Mouse (Mus musculus) frontal cortex, postnatal 36 days (tissue): ENCODE measurements around the gene Trim17.
A peak's percentile ranks its signal among the peaks of the same experiment; 100 is the strongest.

Experiments
- DNase-seq, 2 experiments: peaks; one replicate each; pipeline ENCODE4 v3.0.0; 2022; ENCODE audit warnings: low spot score in 2 of 2

The Trim17 gene

GRCm38 (mm10) chr11:58968551-58968950 lies 14.1 kb downstream of the Trim17 start:
- DNase-seq: no peak

- DNase-seq: no peak
Measured at GRCm38 (mm10) chr11:58969027-58969426, 14.5 kb downstream of the Trim17 start.

- DNase-seq: no peak
Measured at GRCm38 (mm10) chr11:58969659-58970058, 15.2 kb downstream of the Trim17 start.

GRCm38 (mm10) chr11:58970831-58971530 lies 16.5 kb downstream of the Trim17 start:
- no peak for DNase-seq

- DNase-seq: no peak
Measured at GRCm38 (mm10) chr11:58971796-58972195, 17.3 kb downstream of the Trim17 start.

- no peak for DNase-seq
Measured at GRCm38 (mm10) chr11:58974414-58974813, 19.9 kb downstream of the Trim17 start.

- no peak for DNase-seq
Measured at GRCm38 (mm10) chr11:58977150-58977549, 22.7 kb downstream of the Trim17 start.

- no peak for DNase-seq
Measured at GRCm38 (mm10) chr11:58977607-58978026, 23.1 kb downstream of the Trim17 start.

- peak; percentile 65 to 72 for DNase-seq
Measured at GRCm38 (mm10) chr11:58978027-58978705, 23.7 kb downstream of the Trim17 start, which contains the start of gene Trim11. Trim11 (plus strand) TSS chr11:58978093.

GRCm38 (mm10) chr11:58978706-58979030 lies 24.2 kb downstream of the Trim17 start:
- DNase-seq: no peak

GRCm38 (mm10) chr11:58979183-58979582 lies 24.7 kb downstream of the Trim17 start:
- no peak for DNase-seq

GRCm38 (mm10) chr11:58979661-58980060 lies 25.2 kb downstream of the Trim17 start:
- DNase-seq: no peak

GRCm38 (mm10) chr11:58980381-58980990 lies 26.0 kb downstream of the Trim17 start:
- DNase-seq: no peak

GRCm38 (mm10) chr11:58981541-58982447 lies 27.3 kb downstream of the Trim17 start:
- peak; percentile 77 to 80 for DNase-seq

- DNase-seq: no peak
Measured at GRCm38 (mm10) chr11:58982471-58983097, 28.1 kb downstream of the Trim17 start.

- no peak for DNase-seq
Measured at GRCm38 (mm10) chr11:58983691-58984341, 29.3 kb downstream of the Trim17 start.

- no peak for DNase-seq
Measured at GRCm38 (mm10) chr11:58984657-58985056, 30.2 kb downstream of the Trim17 start.

GRCm38 (mm10) chr11:58985299-58985917 lies 30.9 kb downstream of the Trim17 start:
- no peak for DNase-seq

- DNase-seq: no peak
Measured at GRCm38 (mm10) chr11:58989166-58989565, 34.7 kb downstream of the Trim17 start.

- no peak for DNase-seq
Measured at GRCm38 (mm10) chr11:58990141-58990540, 35.7 kb downstream of the Trim17 start.
